Mouse (Mus musculus) lung, postnatal 4 days (tissue): Measurements from ENCODE around the gene Vmn1r61.

Source experiments
- DNase-seq, 2 experiments: peaks; one replicate each; pipeline ENCODE4 v3.0.0; 2021

The Vmn1r61 gene

DNA sequence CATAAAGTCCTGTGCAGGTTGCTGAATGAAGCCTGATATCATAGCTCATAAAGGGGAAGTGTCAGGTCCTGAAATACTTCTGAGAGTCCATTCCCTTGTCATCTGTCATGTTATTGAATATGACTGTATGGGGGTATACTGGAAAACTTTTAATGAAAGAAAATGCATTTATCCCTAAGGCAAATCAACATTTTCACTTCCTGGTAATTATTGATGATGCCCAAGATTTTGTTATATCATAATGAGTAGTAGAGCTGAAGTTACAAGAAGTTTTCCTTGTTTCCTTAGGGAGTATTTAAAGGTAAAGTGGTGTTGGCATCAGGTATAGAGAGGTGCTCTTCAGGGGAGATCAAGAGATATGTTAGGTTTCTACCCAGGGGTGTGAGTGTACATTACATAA, at the start of gene Vmn1r61:
Vmn1r61 (minus strand) TSS at position 101 of the 400 bp plus-strand sequence.
- no peak for DNase-seq
